Mouse (Mus musculus): ENCODE measurements around the gene RPS10-NUDT3.

The RPS10-NUDT3 gene

DNA sequence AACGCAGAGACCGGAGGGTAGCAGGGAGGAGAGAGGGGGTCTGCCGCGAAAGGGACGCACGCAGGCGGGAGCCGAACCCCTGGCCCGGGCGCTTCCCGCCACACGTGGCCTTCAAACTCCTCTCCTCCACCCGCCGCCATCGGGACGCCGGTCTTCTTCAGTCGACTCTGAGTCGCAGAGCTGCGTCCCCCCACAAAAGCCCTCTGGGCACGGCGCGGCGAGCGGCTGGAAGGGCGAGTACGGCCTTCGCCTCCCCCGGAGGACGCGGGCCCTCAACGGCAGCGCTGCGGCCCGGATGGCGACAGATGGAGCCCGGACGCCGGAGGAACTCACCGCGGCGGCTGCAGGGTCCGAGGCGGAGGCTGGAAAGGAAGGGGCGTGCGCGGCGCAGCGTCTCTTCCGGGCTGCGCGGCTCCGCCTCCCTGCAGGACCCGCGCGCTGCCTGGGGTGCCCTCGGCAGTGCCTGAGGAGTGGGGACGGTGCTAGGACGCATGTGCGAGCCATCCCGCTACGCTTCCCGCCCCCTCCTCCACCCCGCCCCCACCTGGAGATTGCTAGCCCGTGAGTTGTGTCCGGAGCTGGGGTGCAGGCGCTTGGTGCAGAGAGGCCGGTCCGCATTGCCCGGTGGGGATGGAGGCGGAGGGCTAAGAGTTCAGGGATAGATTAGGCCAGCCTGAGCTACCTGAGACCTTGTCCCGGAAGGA, at the start of gene RPS10-NUDT3:
TSS of gene RPS10-NUDT3 (minus strand) at position 352 of the 704 bp plus-strand sequence.
- peak; percentile 88 for DNase-seq (ENCODE audit: low spot score)

GRCm38 (mm10) chr17:27678924-27679813, 44.1 kb upstream of the RPS10-NUDT3 start:
- no peak for DNase-seq (ENCODE audit: low spot score)

DNA sequence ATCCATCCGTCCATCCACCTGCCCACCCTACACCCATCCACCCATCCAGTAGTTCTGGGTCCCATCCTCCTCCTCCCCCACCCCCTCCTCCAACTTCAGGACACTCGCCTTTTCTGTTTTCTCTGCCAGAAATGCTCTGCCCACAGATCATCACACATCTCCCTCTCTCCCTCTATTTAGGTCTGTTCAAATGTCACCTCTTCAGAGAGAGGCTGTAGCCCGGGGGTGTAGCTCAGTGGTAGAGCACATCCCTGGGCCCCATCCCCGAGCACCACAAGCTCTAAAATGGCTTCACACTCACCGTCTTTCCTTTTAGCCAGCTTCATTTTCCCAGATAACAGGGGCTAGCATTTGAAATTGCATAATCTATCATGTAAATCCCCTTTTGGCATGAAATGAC, 42.7 kb upstream of the RPS10-NUDT3 start:
- DNase-seq (ENCODE audit: low spot score): no peak

- DNase-seq (ENCODE audit: low spot score): no peak
Observed at GRCm38 (mm10) chr17:27676270-27676669, 41.2 kb upstream of the RPS10-NUDT3 start.

DNA sequence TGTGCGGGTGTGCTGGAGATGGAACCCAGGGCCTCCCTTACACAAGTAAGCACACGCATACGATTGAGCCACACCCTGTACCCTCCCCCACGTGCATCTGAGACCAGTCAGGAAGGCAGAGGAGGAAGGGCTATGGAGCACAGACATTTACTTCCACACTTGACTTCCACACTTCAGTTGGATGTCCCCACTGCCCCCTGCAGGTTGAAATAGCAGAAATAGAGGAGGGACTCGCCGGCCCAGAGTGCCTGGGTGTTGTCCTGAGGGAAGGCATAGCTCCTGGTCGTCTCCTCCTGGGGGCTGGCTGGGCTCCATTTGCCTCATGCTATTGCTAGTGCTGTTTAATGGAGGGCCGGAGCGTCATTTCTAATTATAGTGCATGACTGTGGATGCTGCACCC, 40.4 kb upstream of the RPS10-NUDT3 start:
- DNase-seq (ENCODE audit: low spot score): peak; percentile 48

GRCm38 (mm10) chr17:27673945-27674344, 38.9 kb upstream of the RPS10-NUDT3 start:
- no peak for DNase-seq (ENCODE audit: low spot score)

DNA sequence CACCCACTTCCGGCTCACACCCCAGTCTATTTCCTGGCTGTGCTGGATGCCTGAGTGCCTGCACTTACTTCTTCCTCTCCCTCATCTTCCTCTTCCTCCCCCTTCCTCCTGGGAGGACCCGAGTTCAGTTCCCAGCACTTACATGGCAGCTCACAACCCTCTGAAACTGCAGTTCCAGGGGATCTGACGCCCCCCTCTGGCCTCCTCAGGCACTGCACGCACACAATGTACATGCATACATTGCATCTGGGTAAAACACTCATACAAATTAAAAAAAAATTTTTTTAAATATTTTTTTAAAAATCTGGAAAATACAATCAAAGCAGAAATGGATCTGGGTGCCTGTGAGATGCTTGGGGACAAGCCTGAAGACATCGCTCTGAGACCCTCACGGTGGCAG, 36.7 kb upstream of the RPS10-NUDT3 start:
- no peak for DNase-seq (ENCODE audit: low spot score)

GRCm38 (mm10) chr17:27658767-27659166, 23.7 kb upstream of the RPS10-NUDT3 start:
- no peak for DNase-seq (ENCODE audit: low spot score)

DNA sequence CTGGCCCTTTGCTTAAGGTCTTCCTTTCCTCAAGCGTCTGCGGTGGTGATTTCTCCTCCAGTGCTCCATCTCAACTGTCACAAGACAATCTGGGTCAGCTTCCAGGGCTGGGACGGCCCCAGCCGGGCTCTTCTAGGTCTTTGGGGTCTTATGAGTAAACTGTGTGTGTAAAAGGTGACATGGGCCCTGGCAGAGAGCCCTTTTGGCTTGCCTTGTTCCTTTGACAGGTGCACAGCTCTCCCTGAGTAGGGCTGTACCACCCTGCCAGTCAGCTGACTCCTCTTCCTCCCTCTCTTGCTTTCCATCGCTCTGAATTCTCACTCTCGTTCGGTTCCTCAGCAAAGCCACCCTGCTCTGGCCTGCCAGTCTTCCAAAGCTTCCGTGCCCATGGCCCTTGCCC, 22.1 kb upstream of the RPS10-NUDT3 start:
- no peak for DNase-seq (ENCODE audit: low spot score)

- DNase-seq (ENCODE audit: low spot score): no peak
Observed at GRCm38 (mm10) chr17:27656414-27656813, 21.4 kb upstream of the RPS10-NUDT3 start.

DNA sequence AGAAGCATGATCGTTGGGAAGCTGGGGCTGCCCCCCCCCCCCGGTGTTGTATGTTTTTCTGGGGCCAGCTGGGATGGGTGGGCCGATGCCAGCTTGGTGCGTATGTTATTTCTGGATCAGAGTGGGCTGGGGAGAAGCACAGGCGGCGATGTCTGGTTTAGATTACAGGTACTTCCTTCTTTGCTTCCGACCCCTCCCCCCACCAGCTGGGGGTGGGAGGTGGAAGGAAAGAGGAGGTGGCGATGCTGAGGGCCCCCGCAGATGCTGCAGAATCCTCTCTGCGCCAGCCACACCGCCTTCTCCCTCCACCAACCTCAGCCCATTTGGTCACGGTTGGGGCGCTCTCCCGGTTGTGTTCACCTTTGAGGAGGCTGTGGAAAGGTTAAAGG, 21.0 kb upstream of the RPS10-NUDT3 start:
- DNase-seq (ENCODE audit: low spot score): peak; percentile 84

DNA sequence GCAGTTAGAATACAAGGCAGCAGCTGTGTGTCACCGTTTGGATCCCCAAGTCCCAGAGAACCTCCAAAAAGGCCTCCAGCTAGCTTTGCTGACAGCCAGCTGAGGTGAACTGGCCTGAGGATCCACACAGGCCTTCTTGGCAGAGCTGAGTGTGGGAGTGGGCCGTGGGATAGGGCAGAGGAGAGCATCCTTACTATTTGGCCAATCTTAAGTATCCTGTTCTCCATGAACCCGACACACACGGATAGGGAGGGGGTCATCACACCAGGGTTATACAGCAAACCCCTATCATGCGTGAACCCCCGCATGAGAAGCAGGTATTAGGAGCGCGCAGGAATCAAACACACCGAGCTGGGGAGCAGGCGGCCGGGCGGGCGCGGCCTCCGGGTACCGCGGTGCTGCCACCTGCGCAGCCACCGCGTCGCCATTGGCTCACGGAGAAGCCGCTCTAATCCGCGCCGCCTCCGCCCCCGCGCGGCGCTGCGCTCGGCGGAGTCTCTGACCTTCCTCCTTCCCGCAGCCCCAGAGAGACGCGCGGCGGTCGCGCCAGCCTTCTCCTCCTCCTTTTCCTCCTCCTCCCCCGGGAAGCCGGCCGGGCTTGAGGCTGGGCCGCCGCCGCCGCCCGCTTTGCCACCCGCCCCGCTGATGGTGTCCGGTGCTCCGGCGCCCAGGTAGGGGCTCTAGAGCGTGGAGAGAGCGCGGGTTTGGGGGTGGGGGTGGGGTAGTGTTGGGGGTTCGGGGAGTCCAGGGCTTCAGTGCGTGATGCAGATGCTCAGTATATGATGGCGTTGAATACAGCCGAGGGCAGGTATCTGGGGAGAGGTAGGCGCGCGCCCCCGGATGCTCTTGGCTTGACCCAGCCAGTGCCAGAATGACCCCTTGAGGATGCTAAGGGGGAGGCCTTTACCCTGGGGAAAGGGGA, 20.3 kb upstream of the RPS10-NUDT3 start, which contains the start of gene Pacsin1:
TSS of gene Pacsin1 (plus strand) at position 421 of the 922 bp plus-strand sequence.
- peak; percentile 77 for DNase-seq (ENCODE audit: low spot score)

GRCm38 (mm10) chr17:27653253-27653959, 18.4 kb upstream of the RPS10-NUDT3 start:
- no peak for DNase-seq (ENCODE audit: low spot score)

GRCm38 (mm10) chr17:27652046-27652790, 17.2 kb upstream of the RPS10-NUDT3 start:
- DNase-seq (ENCODE audit: low spot score): no peak

GRCm38 (mm10) chr17:27650586-27650985, 15.6 kb upstream of the RPS10-NUDT3 start:
- no peak for DNase-seq (ENCODE audit: low spot score)

DNA sequence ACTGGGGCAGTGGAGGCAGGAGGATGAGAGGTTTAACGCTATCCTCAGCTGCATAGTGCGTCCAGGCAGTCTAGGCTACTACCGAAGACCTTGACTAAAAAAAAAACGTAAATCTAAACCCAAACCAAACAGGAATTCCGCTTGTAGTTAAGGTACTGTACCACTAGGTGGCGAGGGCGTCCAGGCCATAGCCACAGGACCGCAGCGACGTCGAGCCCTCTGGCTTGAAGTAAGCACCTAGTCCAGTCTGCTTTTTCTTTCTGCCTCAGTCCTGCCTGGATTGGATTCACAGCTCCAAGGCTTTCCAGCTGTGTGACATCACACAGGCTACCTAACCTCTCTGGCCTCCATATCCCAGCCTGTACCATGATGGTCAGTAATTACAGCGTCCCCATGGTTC, 15.1 kb upstream of the RPS10-NUDT3 start:
- peak; percentile 64 for DNase-seq (ENCODE audit: low spot score)

- no peak for DNase-seq (ENCODE audit: low spot score)
Observed at GRCm38 (mm10) chr17:27645807-27646206, 10.8 kb upstream of the RPS10-NUDT3 start.

DNA sequence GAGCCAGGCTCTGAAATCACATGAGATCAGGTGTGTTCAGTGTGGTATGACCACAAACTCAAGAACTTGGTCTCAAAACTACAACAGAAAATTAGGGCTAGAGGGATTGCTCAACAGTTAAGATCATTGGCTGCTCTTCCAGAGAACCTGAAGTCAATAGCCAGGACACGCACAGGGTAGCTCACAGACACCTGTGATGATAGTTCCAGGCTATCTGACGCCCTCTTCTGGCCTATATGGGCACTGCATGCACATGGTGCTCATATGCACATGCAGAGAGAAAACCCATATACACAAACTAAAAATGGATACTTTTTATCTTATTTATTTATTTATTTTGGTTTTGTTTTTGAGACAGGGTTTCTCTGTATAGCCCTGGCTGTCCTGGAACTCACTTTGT, 9.6 kb upstream of the RPS10-NUDT3 start:
- no peak for DNase-seq (ENCODE audit: low spot score)

GRCm38 (mm10) chr17:27643756-27644155, 8.7 kb upstream of the RPS10-NUDT3 start:
- no peak for DNase-seq (ENCODE audit: low spot score)

DNA sequence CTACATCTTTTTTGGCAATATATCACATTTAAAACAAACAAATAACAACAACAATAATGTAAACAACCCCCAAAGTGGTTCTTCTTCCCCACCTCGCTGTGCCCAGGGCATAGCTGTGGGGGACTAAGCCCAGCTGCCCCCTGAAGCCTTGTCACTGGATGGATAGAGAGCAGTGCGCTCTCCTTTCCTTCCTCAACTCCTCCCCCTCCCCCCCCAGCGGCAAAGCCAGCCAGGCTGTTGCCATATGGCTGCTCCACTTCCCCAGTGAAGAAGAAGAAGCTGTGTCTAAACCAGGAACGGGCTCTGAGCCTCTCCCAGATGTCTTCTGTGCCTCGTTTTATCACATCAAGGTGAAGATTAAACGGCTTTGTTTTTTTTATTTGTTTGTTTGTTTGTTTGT, 8.1 kb upstream of the RPS10-NUDT3 start:
- DNase-seq (ENCODE audit: low spot score): no peak

Data from layer of hippocampus, adult 11-12 months (tissue).